Mouse (Mus musculus): ENCODE data around the gene Mlec.

Mlec gene

GRCm38 (mm10) chr5:115158040-115158983 lies at the start of gene Mlec:
Gene Mlec (minus strand): TSS chr5:115158179.
- in situ Hi-C loops (cut with MboI) = no loop called here

DNA sequence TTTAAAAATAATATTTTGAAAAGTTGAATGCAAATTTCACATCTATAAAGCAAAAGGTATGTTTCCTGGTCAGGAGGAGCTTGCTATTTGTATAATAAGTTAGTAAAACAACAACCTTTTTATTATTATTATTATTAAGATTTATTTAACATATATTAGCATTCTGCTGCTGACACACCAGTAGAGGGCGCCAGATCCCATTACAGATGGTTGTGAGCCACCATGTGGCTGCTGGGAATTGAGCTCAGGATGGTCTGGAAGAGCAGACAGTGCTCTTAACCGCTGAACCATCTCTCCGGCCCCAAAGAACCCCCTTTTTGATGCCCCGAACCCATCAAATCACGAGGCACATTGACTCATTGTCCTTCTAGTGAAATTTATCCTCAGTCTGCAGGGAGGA lies 49.3 kb upstream of the Mlec start:
- in situ Hi-C loops (cut with MboI) = no loop called here

DNA sequence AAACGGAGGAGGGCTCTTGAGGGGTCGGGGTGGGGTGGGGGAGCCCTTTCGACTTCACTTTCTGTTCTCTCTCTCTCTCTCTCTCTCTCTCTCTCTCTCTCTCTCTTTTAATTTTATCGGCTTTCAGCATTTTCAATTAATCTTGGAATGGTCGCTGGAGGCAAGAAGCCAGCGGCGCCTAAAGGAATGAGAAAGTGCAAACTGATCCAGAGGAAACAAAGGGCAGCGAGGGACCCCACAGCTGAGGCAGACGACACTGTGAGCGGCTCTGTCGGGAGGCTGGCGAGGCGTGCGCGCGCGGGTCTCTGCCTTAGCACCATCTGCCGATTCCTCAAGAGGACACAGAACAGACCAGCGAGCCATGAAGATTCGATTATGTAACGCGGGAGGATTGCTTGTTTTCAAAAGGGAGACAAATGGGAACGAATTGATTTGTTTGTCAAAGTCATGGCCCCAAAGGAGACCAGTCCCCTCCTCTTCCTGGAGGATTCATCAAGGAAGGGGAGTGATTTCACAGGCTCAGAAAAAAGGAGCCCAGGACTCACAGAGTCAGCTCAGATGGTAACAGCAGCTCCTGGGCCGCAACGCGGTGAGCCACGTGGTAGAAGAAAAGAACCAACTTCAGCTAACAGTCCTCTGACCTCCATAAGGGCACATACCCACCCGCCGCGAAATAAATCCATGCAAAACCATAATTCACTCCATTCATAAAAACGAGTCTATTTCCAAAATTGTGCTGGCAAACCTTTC lies 46.8 kb upstream of the Mlec start:
- in situ Hi-C loops (cut with MboI) = no loop called here

GRCm38 (mm10) chr5:115203735-115204561 lies 46.0 kb upstream of the Mlec start:
- in situ Hi-C loops (cut with MboI) = no loop called here

DNA sequence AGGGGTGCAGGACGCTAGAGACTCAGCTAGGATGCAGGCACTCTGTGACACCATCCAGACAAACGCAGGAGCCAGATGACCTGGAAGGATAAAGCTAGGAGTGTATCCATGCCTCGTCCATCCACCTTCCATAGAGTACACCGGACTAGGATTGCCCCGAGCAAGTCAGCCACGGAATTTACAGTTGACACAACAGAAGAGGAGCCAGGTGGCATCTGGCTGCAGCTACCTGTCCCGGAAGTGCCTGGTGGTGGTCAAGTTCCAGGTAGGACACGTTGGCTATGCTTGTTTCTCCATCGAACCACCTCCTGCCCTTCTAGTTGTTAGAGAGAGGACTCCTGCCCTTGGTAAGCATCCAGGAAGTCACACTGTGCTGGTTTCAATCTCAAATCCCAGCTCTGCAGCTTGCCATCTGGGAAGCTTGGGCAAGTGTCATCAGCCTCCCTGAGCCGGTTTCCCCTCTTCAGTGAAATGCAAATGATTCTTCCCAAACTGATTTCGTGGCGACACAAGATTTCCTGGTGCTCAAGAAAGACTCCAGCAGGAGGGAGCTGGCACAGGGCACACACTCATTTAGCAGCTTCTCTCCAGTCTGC lies 36.7 kb upstream of the Mlec start:
- in situ Hi-C loops (cut with MboI) = no loop called here

- in situ Hi-C loops (cut with MboI) = no loop called here
Measured at GRCm38 (mm10) chr5:115193669-115194625, 36.0 kb upstream of the Mlec start, which contains the start of gene Cabp1. Gene Cabp1 (minus strand): TSS chr5:115194381.

DNA sequence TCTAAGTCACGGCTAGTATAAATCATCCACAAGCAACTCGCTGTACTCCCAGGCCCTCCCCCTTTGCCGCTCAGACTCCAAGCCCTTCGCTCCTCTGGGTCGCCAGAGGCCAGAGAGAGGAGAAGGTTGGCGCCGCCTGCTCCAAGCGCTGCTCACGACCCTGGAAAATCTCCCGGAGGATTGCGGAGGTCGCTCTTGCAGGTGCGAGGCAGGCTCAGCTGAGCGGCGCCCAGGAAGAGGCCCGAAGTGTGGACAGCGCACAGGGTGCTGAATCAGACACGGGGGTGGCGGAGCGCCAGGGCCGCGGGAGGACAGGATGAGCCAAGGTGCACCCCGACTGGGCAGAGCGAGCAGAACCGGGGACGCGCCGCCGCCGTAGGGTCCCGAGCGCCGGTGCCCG lies 35.2 kb upstream of the Mlec start:
- in situ Hi-C loops (cut with MboI) = no loop called here

- in situ Hi-C loops (cut with MboI) = no loop called here
Measured at GRCm38 (mm10) chr5:115192828-115193195, 34.8 kb upstream of the Mlec start.

DNA sequence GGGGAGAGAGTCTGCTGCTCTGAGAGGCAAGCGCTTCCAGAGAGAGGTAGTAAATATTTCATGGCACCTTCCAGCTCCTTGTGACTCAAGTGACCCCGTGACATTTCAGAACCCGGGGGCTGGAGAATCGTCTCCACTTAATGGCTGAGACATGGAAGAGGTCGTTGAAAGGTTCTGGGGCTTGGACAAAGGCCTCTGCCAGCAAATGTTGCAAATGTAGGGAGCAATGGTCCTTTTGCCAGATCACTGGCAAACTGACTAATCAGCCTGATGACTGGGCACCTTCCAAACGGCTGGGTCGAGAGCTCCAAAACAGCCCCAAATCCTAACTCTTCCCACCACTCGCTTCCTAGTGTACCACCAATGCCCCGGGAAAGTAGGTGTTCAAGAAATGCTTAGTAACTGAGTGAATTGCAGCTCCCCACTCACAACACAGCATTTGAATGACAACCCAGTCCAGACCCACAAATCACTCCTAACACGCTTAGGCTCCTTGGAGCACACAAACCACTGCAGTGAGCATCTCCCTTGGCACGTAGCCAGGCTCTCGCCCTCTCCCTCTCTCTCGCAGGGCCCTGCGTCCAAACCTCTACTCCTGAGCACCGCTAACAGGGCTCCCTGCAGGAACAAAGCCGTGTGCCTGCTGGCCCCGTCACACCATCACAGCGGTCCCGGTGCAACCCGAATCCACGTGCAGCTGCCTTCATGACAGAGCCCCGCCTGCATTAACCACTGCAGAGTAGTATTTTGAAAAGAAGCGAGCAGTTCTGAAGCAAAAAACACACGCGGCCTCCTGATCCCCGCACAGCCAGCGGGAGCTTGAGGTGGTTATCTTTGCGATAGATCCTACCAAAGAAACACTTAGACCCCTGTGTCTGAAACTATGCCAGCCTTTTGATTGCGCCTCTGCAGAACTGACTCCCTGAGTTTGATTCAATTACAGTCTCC lies 34.2 kb upstream of the Mlec start:
- in situ Hi-C loops (cut with MboI) = no loop called here

GRCm38 (mm10) chr5:115190081-115190480 lies 32.1 kb upstream of the Mlec start:
- in situ Hi-C loops (cut with MboI) = no loop called here

DNA sequence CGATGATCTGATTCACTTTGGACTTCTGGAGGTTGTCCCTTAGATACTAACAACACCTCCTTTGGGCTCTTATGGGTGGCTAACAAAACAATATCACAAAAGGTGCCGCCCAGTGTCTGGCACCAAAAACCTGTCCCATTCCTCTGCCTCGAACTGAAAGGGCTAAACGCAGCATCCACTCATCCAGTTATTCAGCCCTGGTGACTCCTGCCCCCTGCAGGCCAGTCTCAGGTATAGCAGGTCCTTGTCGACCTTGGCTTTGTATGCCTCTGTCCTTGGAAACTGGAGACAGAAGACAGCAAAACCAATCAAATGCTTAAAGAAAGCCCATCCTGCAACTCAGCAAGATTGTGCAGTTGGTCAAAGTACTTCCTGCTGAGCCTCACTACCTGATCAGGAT lies 30.8 kb upstream of the Mlec start:
- in situ Hi-C loops (cut with MboI) = no loop called here

- in situ Hi-C loops (cut with MboI) = no loop called here
Measured at GRCm38 (mm10) chr5:115187188-115188131, 29.5 kb upstream of the Mlec start.

GRCm38 (mm10) chr5:115186371-115187073 lies 28.5 kb upstream of the Mlec start:
- in situ Hi-C loops (cut with MboI) = no loop called here

GRCm38 (mm10) chr5:115184726-115185125 lies 26.7 kb upstream of the Mlec start:
- in situ Hi-C loops (cut with MboI) = no loop called here

- in situ Hi-C loops (cut with MboI) = no loop called here
Measured at GRCm38 (mm10) chr5:115183482-115183881, 25.5 kb upstream of the Mlec start.

- in situ Hi-C loops (cut with MboI) = no loop called here
Measured at GRCm38 (mm10) chr5:115182925-115183324, 24.9 kb upstream of the Mlec start.

GRCm38 (mm10) chr5:115181248-115181940 lies 23.4 kb upstream of the Mlec start:
- in situ Hi-C loops (cut with MboI) = no loop called here

Measured in mature B cell (primary cell).